Mouse (Mus musculus) NIH3T3 (cell line): ENCODE measurements around the gene Cnot1.

Source experiments
- DNase-seq: peaks from one replicate; pipeline ENCODE4 v3.0.0-alpha.2; 2012; ENCODE audit warnings: low read depth

Cnot1 gene

GRCm38 (mm10) chr8:95688073-95688672 lies 119.1 kb downstream of the Cnot1 start:
- DNase-seq: no peak

DNA sequence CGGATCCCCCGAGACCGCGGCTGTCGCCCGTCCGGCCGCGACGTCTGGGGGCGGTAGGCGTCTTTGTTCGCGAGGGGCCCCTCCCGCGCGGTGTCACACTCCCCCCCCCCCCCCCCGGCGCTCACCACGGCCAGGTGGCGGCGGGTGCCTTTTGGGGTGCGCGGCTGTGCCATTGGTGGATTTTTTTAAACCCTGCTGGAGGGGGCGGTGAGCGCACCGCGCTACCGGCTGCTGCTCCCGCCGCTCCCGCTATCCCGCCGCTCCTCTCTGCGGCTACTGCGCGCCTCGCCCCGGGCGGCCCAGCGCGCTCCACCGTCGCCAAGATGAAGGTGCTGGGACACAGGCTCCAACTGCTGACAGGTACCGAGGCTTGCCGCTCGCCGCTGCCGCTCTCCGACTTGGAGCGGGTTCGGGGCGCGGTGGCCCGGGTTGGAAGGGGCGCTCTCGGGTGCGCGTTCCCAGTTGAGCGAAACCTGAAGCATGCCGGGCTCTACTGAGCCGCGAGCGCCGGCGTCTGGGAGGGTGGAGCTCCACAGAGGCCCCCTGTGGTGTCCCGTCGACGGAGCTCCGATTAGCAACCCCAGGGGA lies 129.1 kb downstream of the Cnot1 start:
- DNase-seq: no peak

DNA sequence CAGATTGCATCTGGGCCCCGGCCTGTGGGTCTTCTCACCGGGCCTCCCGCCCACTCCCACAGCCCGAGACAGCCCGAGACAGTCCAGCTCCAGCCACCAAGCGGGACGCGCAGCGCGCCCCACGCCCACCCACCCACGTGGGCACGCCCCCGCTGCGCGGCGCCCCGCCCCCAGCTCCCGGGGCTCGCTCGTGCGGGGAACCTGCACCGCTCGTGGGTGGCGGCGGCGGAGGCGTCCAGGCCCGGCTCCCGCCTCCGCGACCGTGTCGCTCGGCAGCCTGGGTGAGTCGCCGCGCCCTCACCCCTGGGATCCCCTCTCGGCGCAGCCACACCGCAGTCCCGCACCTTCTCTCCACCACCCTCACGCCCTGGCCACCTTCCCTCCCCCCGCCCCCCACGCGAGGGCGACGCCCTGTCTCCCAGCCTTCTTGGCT lies 129.7 kb downstream of the Cnot1 start:
- no peak for DNase-seq

DNA sequence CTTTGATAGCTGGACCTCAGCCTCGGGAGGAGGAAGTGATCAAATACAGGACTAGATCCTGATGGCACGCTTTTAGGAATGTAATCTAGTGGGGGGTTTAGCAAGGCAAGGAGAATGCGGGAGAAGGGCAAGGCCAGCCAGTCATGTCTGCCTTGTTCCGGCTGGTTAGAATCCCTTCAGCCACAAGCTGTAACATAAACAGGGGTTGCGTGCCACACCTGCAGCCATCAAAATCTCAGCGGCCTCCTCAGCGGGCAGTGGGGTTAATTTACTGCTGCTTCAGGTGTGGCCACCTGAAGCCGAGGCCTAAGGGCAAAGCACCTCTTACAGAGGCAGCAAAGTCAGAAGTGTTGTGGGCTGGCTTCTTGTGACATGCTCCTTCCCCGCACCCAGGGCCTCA lies 130.6 kb downstream of the Cnot1 start, which contains the start of gene Ndrg4:
Gene Ndrg4 (plus strand): TSS at position 350 of the 400 bp plus-strand sequence.
- DNase-seq: no peak

- peak; percentile 11 for DNase-seq
Measured at GRCm38 (mm10) chr8:95672811-95673210, 134.5 kb downstream of the Cnot1 start.

- no peak for DNase-seq
Measured at GRCm38 (mm10) chr8:95671861-95672260, 135.4 kb downstream of the Cnot1 start.

DNA sequence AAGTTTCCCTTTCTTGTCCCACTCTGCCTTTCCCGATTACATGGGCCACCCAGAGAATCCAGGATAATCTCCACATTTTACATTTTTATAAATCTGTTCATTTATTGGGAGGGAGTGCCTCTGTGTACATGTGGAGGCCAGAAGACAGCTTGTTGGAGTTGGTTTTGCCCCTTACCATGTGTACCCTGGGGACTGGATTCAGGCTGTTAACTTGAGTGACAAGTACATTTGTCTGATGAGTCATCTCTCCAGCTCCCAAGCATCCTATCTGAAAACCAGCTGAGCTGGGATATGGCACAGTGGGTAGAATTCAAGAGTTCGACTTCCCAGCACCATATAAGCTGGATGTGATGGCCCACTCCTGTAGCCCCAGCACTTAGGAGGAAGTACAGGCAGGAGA lies 137.3 kb downstream of the Cnot1 start:
- DNase-seq: peak; percentile 8
